Mouse (Mus musculus) G1E-ER4 (cell line): ENCODE measurements around the gene Sdr42e1. TPM values are rescaled to one million over a fixed set of nuclear protein-coding genes. Genes with fewer than 3 reads are reported as not detected.

Source experiments
- GATA1 ChIP-seq: IDR thresholded peaks from one replicate; pipeline ENCODE4 v1.8.0; 2012; ENCODE audit warnings: low read length, inconsistent platforms
- polyA plus RNA-seq: library from polyadenylated mRNA; stranded (reverse); fragments of >175 nt; gene quantifications from 2 replicates; pipeline ENCODE4 v1.2.3, GENCODE M21; 2012

Gene Sdr42e1
- polyA plus RNA-seq, 1 experiment = not detected

DNA sequence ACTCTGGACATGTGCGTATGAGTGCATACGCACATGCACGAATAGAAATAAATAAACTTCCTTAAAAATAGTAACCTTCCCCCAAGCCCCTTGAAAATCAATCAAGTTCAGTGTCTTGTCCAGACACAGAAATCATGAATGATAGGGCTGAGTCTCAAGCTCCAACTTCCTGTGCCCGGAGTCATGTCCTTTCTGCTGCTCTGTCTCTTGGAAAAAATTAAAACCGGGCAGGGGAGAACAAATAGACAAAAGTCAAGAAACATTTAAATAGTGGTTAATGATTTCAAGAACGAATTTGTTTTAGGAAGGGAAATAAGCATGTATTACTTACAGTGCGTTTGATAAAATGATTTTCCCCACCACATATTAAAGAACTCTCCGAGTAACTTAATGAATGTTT, 3.5 kb upstream of the Sdr42e1 start:
- no peak for TF ChIP-seq GATA1

GRCm38 (mm10) chr8:117676460-117676859, 3.0 kb upstream of the Sdr42e1 start:
- TF ChIP-seq GATA1 = no peak

- TF ChIP-seq GATA1 = no peak
Observed at GRCm38 (mm10) chr8:117675171-117675570, 1.7 kb upstream of the Sdr42e1 start.

- TF ChIP-seq GATA1 = no peak
Observed at GRCm38 (mm10) chr8:117672558-117672957, 931 bp downstream of the Sdr42e1 start.

- no peak for TF ChIP-seq GATA1
Observed at GRCm38 (mm10) chr8:117670461-117670860, 3.0 kb downstream of the Sdr42e1 start.

DNA sequence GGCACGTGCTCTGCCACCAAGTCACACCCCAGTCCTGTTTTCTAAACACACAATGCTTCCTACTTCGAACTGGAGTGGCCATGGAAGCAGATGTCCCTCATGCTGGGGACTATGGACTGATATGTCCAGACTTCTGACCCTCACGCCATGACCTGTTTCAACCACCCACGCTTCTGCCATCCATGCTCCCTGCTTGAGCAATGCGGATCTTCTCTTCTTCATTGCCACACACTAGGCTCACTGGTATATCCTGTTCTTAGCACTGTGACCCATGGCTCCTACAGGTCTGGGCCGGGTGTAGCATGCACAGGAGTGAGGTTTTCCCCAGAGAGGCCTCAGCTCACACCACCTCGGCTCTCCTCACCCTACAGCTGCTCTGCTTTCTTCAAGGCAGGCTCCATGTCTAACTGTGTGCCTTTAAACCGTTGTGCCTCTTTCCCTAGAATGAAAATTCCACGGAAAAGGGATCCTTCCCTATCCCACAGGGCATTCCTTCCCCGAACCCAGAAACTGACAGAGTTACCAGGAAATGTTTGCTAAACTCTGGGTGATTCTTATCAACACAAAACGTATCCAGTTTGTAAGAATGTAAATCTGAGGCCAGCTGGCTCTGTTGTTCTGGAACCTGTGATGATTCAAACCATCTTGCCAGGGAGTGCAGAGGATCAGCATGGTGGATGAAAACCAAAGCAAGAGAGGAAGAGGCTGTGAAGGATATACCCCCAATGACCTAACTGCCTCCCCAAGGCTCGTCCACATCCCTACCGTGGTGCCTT, 6.0 kb downstream of the Sdr42e1 start:
- no peak for TF ChIP-seq GATA1

DNA sequence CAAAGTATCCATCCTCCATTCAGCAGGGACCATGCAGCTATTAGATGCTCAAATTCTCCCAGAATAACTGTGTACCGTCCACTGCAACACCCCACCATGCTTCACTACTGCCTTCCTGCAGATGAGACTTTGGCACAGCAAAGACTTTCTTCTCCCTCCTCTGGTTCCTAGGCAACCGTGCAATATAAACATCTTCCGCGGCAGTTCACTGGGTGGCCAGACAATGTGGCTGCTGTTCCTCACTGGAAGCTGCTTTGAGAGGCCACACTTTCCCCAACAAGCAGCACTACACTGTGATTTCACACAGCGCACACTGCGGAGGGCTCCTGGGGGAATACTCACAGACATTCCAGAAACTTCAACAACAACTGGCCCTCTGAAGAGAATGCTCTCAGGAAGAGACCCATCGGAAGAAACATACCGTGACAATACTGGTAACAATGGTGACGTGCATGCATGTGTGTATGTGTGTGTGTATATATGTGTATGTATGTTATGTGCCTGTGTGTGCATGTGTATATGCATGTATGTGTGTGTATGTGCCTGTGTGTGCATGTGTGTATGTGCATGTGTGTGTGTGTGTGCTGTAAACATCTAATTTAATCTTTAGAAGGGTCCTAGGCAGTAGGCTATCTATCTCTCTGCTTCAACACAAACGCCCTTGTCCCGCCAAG, 13.0 kb downstream of the Sdr42e1 start:
- TF ChIP-seq GATA1 = no peak

DNA sequence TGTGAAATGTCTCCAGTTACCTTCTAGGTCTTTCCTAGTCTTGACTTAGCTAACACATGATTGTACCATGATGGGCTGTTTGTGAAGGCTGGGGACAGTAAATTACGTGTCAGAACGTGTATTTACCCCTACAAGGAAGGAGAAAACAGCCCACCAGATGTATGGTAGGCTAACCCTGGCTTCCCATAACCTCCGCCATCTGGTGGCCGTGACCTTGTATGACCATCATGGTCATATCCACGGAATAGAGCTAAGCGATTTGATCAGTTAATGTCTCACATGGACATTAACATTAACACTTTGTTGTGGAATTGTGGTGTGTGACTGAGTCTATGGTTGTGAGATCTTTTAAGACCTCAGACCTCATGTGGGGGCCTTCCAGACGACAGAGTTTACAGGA, 14.5 kb downstream of the Sdr42e1 start:
- TF ChIP-seq GATA1 = no peak

DNA sequence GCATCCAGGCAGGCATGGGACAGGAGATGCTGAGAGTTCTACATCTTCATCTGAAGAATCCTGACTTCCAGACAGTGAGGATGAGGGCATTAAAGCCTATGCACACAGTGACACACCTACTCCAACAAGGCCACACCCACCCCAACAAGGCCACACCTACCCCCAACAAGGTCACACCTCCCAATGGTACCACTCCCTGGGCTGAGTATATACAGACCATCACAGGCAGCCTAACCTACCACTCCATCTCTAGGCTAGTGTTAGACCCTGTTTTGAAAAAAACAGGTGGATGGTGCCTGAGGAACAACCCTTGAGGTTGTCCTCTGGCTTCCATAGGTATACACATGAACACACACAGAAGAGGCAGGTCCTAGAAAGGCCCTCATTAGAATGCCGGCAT, 21.2 kb downstream of the Sdr42e1 start:
- TF ChIP-seq GATA1 = no peak

DNA sequence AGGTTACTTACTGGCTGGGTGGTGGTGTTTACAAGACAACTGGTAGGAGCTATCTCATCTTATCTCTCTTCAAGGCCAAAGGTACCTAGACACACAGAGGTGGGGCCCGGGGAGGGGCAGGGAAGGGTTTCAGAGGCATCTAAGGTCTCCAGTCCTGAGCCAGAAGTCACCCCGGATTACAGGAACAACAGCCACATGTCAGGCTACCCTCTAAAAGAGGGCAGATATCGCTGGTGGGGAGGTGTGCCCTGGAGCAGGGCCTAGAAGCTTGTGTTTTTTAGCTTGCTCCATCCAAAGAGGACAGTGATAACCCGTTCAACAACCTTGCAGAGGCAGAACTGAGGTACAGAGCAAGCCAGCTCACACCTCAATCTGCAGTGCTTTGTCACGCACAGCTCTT, 27.0 kb downstream of the Sdr42e1 start:
- no peak for TF ChIP-seq GATA1

GRCm38 (mm10) chr8:117646020-117646419, 27.5 kb downstream of the Sdr42e1 start:
- TF ChIP-seq GATA1 = no peak

GRCm38 (mm10) chr8:117645486-117645885, 28.0 kb downstream of the Sdr42e1 start:
- TF ChIP-seq GATA1 = no peak

GRCm38 (mm10) chr8:117639631-117640030, 33.9 kb downstream of the Sdr42e1 start:
- no peak for TF ChIP-seq GATA1

DNA sequence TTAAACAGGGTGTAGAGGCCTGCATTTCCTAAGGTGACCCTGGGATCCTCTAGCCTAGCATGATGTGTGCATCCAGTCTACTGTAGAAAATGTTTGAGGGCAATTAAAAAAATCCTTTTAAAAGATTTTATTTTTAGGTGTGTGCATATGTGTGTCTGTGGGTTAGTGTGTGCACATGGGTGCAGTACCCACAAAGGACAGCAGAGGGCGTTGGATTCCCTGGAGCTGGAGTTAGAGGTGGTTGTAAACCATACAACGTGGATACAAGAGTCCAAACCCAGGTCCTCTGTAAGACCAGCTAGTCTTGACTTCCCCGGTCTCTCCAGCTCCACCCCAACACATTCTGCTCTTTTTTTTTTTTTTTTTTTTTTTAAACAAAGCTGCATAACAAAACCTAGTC, 36.0 kb downstream of the Sdr42e1 start:
- TF ChIP-seq GATA1 = no peak

GRCm38 (mm10) chr8:117634406-117634805, 39.1 kb downstream of the Sdr42e1 start:
- TF ChIP-seq GATA1 = no peak

GRCm38 (mm10) chr8:117632532-117632931, 41.0 kb downstream of the Sdr42e1 start:
- TF ChIP-seq GATA1 = no peak

GRCm38 (mm10) chr8:117627096-117627495, 46.4 kb downstream of the Sdr42e1 start:
- no peak for TF ChIP-seq GATA1
